Mouse (Mus musculus): ENCODE measurements at regions not wholly inside any gene's neighbourhood (a gene's known extent, or its start where the extent isn't known, plus 50 kb on each side); places are given as distances from the start of the nearest gene placed in this dataset.
A peak's percentile ranks its signal among the peaks of the same experiment; 100 is the strongest.

GRCm38 (mm10) chr16:29800457-29800856 is 221.3 kb downstream of the Opa1 start:
- peak; percentile 15 for DNase-seq (ENCODE audit: low read depth)

DNA sequence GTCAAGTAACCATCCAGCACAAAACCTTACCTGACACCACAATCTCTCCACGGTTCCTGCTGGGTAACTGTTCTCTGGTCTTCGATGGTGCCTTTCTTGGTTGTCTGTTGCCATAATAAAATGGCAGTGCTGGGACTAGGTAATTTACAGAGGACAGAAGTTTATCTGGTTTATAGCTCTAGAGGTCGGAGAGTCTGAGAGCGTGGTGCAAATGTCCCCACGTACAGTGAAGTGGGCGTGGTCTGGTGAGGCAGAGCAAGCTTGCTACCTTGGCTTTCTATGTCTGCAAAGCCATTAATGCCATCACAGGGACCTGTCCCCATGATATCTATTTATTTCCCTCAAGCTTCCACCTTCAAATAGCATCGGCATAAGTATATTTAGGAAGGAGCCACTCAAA is 223.0 kb downstream of the Opa1 start:
- DNase-seq (ENCODE audit: low read depth): no peak

DNA sequence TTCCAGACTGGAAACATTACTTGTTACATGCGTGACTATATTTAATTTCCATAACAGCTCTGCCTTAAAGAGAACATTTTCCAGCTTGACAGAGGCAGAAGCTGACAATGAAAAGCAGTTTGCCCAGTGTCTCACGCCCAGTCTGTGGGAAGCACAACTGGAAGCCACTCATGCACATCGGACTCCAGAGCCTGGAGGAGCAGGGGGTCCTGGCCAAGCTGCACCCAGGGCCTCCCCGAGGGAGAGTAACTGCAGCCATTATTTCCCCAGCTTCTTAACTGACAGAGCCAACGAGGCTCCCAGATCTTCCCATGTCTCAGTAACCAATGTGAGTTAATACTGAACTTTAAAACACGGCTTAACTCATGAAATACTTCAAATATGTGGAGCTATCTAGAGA is 223.5 kb downstream of the Opa1 start:
- DNase-seq (ENCODE audit: low read depth): no peak

GRCm38 (mm10) chr16:29807859-29808258 is 228.7 kb downstream of the Opa1 start:
- no peak for DNase-seq (ENCODE audit: low read depth)

DNA sequence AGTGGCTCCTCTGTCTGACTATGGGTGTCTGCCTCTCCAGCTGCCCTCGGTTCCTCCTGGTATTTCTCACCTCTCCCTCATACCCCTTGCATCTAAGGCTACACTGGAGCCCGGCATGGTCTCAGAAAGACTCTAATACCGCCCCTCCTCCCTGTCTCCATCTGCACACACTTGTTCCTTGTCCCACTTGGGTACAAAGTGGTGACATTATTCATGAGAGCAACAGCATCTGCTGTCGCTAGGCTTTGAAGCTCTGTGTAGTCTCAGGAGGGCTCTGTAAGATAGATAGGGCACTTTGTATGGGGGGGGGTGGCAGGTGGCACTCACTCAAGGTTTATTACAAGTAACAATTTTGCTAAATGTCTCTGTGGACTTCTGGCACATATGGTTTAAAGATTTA is 229.7 kb downstream of the Opa1 start:
- no peak for DNase-seq (ENCODE audit: low read depth)

DNA sequence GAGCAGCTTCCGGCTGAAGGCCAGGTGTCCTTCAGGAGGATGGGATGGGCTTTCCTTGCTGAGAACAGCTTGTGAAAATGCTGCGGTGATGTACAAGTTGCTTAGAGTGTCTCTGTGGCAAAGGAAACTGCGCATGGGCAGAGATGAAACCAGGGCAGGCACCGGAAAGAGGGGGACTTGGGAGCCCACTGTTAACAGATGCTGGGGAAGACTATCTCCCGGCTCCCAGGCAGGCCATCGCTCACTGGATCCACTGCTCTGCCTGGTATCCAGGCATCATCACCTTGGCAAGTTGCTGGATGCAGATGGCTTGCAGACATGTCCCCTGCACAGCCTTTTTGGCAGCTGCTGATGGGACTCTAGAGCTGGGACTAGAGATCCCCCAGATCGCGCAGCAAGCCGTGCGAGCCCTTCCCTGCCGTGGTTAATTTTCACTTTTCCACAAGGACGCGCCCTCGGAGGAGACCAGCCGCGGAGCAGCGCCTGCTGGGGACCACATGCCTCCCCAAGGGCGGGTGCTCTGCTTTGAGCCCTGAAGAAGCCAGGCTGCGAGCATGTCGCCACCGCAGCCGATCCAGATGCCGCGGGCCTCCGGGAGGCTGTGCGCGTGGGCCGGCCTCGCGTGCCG is 234.4 kb downstream of the Opa1 start:
- peak; percentile 11 for DNase-seq (ENCODE audit: low read depth)

- peak; percentile 83 for DNase-seq (ENCODE audit: low read depth)
Observed at GRCm38 (mm10) chr16:29814039-29814438, 234.9 kb downstream of the Opa1 start.

GRCm38 (mm10) chr16:29814655-29815054 is 235.5 kb downstream of the Opa1 start:
- DNase-seq (ENCODE audit: low read depth): no peak

- DNase-seq (ENCODE audit: low read depth): no peak
Observed at GRCm38 (mm10) chr16:29815200-29815599, 236.1 kb downstream of the Opa1 start.

DNA sequence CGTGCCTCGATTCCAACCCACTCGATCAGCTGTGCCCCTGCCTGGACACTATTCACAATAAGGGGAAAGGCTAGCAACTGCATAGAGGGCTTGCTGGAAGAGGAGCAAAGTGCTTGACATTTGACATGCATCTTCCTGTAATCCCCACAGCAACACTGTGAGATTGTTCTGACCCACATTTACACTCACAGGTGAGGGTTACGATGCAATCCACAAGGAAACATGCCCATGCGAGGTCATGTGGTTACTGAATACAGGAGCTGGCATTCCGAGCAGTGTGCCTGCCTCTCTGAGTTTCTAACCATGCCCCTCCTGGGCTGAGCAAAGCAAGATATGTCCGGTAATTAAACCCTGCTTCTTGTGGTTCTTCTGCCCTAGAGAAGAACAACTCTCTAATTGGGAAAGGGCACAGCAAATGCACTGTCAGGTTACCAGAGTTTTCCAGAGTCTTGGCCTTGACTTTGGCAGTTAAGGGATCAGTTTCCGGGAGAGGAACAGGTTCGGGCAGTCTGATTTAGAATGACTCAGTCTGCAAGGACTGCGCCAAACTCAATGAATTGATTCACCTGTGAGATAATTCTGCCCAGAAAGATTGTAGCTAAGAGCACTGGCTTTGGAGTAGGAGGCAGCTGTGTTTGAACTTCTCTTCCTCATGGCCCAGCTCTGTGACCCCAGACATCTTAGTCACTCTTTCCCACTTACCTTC is 236.7 kb downstream of the Opa1 start:
- no peak for DNase-seq (ENCODE audit: low read depth)

DNA sequence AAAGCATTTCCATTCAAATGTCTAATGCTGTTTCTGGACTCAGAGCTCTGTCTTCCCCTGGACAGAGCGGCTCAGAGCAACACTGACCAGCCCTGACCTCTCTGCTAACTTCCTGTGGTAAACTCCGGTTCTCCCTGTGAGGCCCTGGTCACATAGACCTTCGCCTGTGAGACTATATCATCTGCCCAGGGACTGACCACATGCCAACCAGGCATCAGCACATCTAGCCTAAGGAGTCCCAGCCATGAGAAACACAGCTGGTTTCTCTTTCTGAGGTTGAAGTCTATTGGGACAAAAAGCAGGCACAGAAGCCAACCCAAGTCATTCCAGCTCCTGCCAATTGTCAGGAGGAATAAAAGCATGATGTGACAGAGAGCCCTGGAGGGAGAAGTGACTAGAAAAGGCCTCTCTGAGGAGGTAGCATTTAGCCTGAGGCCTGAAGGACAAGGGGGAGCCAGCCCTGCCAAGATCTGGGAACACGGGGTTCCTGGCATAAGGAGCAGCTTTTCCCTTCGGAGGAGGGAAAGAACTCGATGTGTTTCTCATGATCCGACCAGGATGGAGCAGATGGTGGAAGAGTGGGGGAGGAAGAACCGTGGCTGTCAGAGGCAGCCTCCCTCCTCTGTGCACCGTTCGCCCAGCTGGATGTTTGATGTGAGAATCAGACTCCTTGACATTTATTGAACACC is 237.7 kb downstream of the Opa1 start:
- DNase-seq (ENCODE audit: low read depth): peak; percentile 61

DNA sequence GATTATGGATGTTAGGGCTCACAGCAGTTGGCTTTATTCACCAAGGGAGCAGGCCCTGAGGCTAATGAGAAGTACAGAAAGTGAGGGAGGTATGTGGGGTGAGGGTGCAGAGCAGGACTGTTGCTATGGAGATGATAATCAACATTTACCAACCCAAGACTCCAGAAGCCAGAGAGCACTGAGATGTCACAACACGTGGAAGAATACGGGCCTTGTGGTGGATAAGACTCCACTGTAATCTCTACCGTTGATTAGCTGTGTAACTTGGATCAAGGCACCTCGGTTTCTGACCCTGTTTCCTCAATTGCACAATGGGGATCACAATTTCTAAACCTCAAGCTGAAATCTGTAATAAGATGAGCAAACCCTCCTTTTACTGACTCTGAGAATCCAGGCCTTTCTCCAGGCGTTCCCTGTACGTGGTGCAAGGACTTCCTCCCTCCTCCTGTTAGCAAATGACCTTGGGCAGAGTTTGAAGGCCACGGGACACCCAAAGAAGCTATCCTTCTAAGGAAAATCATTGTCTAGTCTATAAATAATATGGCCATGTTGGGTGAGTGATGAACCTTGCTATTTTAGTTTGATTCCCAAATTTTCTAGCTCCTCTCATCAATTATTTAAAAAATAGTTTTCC is 239.8 kb downstream of the Opa1 start:
- peak; percentile 72 for DNase-seq (ENCODE audit: low read depth)

GRCm38 (mm10) chr16:29820704-29821103 is 241.6 kb downstream of the Opa1 start:
- DNase-seq (ENCODE audit: low read depth): no peak

DNA sequence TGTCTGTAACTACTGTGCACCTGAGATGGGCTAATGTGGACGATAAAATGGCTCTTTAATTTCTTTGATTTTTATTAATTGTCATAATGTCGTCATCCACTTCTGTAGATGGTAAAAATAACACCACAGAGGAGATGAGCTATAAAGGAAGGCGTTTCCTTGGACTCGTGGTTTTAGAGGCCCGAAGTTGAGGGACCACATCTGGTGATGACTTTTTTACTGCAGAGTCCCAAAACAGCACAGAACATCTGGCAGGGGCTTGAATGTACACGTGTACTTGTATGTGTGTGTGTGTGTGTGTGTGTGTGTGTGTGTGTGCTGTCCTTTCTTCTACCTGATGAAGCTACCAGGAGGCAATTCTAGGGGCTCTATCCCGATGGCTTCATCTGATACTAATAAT is 242.1 kb upstream of the Hes1 start:
- no peak for DNase-seq (ENCODE audit: low read depth)

GRCm38 (mm10) chr16:29822843-29823401 is 241.3 kb upstream of the Hes1 start:
- no peak for DNase-seq (ENCODE audit: low read depth)

DNA sequence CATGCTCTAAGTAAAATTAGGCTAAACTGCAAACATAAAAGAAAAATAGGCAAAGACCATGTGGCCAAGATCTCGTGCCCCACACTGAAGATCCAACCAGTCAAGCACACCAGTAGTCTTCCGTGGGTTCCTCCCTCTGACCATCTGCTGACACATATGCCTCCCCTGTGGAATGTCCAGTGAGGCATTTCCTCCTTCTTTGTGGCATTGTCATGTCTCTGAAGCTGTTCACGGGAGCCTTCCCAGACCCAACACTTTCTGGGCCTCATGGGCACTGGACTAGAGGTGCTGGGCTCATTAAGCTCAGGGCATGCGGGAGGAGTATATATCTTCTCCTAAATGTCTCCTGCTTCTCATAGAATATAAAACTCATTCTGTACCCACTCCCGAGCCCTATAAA is 237.3 kb upstream of the Hes1 start:
- no peak for DNase-seq (ENCODE audit: low read depth)

DNA sequence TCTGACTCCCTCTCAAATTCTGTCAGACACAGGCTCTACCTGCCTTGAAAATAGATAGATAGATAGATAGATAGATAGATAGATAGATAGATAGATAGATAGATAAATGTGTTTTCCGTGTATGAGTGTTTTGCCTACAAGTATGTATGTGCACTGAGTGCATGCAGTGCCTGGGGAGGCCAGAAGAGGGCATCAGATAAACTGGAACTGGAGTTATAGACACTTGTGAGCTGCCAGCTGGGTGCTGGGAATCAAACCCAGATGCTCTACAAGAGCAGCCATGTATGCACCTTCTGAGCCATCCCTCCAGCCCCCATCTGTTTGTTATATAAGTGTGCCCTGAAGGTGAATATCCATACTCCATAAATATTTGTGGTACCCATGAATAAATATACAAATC is 236.4 kb upstream of the Hes1 start:
- no peak for DNase-seq (ENCODE audit: low read depth)

DNA sequence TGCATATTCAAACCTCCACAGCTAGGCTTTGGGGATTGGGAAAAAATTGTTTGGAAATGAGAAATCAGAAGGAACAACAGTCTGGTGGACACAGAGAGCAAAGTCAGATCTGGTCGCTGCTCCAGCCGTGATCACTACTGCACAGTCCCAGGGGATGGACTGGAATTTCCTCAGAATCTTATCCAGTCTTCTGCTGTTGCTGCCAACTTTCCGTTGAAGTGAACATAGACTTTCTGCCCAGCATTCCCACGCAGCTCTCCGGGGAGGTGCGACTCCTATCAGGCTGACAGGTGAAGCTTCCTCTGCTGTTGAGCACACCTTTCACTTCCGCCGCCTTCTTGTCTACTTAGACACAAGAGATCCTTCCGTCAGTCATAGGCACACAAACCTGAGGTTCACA is 234.7 kb upstream of the Hes1 start:
- no peak for DNase-seq (ENCODE audit: low read depth)

- DNase-seq (ENCODE audit: low read depth): no peak
Observed at GRCm38 (mm10) chr16:29830101-29830500, 234.1 kb upstream of the Hes1 start.

- DNase-seq (ENCODE audit: low read depth): no peak
Observed at GRCm38 (mm10) chr16:29833298-29833697, 230.9 kb upstream of the Hes1 start.

- no peak for DNase-seq (ENCODE audit: low read depth)
Observed at GRCm38 (mm10) chr16:29833875-29834274, 230.3 kb upstream of the Hes1 start.

GRCm38 (mm10) chr16:29834669-29835068 is 229.5 kb upstream of the Hes1 start:
- no peak for DNase-seq (ENCODE audit: low read depth)
